Mouse (Mus musculus) inflammation-experienced regulatory T-cells, adult 6 months (primary cell): ENCODE measurements at regions not wholly inside any gene's neighbourhood (a gene's known extent, or its start where the extent isn't known, plus 50 kb on each side); places are given as distances from the start of the nearest gene placed in this dataset.
"Not testable (repeated sequence)": the region's sequence is repeated elsewhere in the genome, so short reads cannot be mapped to it uniquely, and the experiment has no call there.

ENCODE experiments used
- ATAC-seq: one replicate; pipeline ENCODE4 v1.8.0; 2017

- peak; percentile 13 for ATAC-seq
These were observed 87.3 kb downstream of the Gm11077 start for GRCm38 (mm10) chr6:140816359-140816758.

- peak; percentile 97 for ATAC-seq
These were observed 87.7 kb downstream of the Gm11077 start for GRCm38 (mm10) chr6:140816831-140817230.

- ATAC-seq = no peak
These were observed 90.4 kb downstream of the Gm11077 start for GRCm38 (mm10) chr6:140819451-140819878.

- ATAC-seq = no peak
These were observed 97.4 kb downstream of the Gm11077 start for GRCm38 (mm10) chr6:140826522-140826921.

- ATAC-seq = no peak
These were observed 98.6 kb downstream of the Gm11077 start for GRCm38 (mm10) chr6:140827651-140828050.

- ATAC-seq = no peak
These were observed 114.4 kb downstream of the Gm11077 start for GRCm38 (mm10) chr6:140843292-140843991.

- ATAC-seq = no peak
These were observed 118.1 kb downstream of the Gm11077 start for GRCm38 (mm10) chr6:140847165-140847564.

- no peak for ATAC-seq
These were observed 123.3 kb downstream of the Gm11077 start for GRCm38 (mm10) chr6:140852420-140852819.

- peak; percentile 54 for ATAC-seq
These were observed 124.4 kb downstream of the Gm11077 start for GRCm38 (mm10) chr6:140853508-140853907.

- no peak for ATAC-seq
These were observed 125.6 kb downstream of the Gm11077 start for GRCm38 (mm10) chr6:140854691-140855090.

GRCm38 (mm10) chr6:140856468-140857117 lies 127.5 kb downstream of the Gm11077 start:
- ATAC-seq = no peak

- no peak for ATAC-seq
These were observed 128.1 kb downstream of the Gm11077 start for GRCm38 (mm10) chr6:140857118-140857746.

GRCm38 (mm10) chr6:140869523-140869922 lies 140.4 kb downstream of the Gm11077 start:
- ATAC-seq = not testable (repeated sequence)

GRCm38 (mm10) chr6:140874831-140875230 lies 145.7 kb downstream of the Gm11077 start:
- no peak for ATAC-seq

- ATAC-seq = no peak
These were observed 154.6 kb downstream of the Gm11077 start for GRCm38 (mm10) chr6:140883651-140884050.

GRCm38 (mm10) chr6:140888610-140889009 lies 159.5 kb downstream of the Gm11077 start:
- no peak for ATAC-seq

- no peak for ATAC-seq
These were observed 161.0 kb downstream of the Gm11077 start for GRCm38 (mm10) chr6:140890060-140890459.

- ATAC-seq = no peak
These were observed 161.5 kb downstream of the Gm11077 start for GRCm38 (mm10) chr6:140890591-140890990.

GRCm38 (mm10) chr6:140894467-140894866 lies 165.4 kb downstream of the Gm11077 start:
- ATAC-seq = no peak

GRCm38 (mm10) chr6:140895441-140895840 lies 166.4 kb downstream of the Gm11077 start:
- no peak for ATAC-seq

- ATAC-seq = no peak
These were observed 168.0 kb downstream of the Gm11077 start for GRCm38 (mm10) chr6:140897111-140897510.

- no peak for ATAC-seq
These were observed 195.4 kb downstream of the Gm11077 start for GRCm38 (mm10) chr6:140924319-140924981.

GRCm38 (mm10) chr6:140927616-140928015 lies 198.5 kb downstream of the Gm11077 start:
- no peak for ATAC-seq
